Mouse (Mus musculus): ENCODE data around the gene Mgarp.
"Not testable (repeated sequence)": the region's sequence is repeated elsewhere in the genome, so short reads cannot be mapped to it uniquely, and the experiment has no call there.

Gene Mgarp

DNA sequence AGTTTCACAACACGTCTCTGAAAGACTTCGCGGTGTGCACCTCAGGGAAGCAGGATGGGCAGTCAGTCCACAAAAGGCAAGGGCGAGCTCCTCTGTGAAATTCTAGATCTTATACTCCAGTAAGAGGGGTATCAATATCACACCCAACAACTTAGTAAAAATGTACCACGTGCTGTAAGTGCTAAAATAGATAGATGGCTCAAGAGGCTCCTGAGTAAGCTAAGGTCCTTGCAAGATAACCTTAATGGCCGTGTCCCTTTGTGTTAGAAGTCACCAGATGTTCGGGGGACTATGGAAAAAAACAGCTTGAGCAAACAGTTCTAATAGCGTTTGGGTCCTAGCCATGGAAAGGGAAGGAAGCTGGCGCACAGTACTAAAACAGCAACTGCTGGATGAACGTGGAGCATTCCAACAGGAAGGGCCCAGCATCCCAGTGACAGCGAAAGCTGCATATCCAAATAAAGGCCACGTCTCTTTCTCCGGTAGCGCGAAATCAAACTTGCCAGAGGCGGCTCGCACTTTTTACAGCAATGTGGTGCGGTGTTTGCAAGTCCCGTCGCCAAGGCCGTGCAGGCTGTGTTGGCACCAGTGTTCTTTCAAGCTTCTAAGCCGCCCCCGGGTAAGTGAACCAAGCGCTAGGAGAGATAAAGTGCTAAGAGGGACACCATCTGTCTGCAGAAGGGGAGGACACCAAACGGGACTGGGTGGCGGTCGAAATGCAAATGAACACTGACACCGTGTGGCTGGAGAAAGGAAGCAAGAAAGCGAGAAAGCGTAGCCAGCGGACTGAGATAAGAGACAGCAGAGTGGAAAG, 31.6 kb downstream of the Mgarp start:
- DNase-seq: peak; percentile 52

DNA sequence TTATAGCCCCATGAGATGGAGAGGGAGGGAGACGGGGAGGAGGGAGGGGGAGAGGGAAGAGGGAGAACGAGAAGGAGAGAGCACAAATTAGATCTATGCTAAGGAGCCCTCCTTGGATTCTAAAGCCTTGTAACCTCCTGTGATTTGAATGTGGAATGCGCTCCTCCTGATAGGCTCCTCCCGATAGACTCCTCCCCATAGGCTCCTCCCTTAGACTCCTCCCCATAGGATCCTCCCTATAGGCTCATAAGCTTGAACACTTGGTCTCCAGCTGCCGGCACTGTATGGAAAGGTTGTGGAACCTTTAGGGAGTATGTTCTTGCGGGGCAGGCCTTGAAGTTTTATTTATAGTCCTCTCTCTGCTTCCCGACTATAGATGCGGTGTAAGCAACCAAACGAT, 35.5 kb downstream of the Mgarp start:
- DNase-seq: no peak

GRCm38 (mm10) chr3:51359558-51360307, 36.8 kb downstream of the Mgarp start:
- no peak for DNase-seq

DNA sequence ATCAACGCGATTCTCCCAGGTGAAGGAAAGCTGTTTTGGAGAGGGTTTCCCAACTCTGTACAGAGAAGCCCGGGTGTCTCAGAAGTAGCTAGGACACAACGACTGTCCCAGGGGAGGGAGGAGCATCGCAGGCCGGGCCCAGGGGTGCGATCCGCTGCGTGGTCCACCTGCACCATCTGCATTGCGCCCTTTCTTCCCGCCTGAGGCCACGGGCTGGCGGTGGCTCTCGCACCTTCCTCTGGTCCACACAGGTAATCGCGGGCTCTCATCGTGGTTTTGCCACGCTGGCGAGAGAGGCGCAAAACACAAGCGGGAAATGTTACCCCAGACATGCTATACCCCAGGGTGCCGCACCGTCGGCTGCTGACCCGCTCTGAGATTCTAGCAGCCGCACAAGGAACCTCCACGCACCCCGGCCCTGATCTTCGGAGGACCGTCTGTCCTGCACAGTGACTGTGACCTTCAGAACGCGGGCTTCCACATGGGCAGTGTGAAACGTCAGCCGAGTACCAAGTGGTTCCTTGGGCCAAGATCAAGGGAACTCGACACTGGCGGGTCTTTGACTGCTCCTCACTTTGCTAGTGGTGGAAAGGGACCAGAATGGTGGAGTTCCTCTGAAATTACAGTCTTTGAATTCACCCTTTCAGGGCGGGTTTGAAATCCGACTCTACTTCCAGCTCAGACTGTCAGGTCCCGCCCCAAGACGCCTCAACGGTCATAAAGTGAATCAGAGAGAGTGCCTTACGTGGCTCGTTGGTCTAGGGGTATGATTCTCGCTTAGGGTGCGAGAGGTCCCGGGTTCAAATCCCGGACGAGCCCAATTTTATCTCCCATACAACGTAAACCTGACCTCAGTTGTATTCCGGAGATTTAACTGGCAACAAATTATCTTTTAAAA, 37.6 kb downstream of the Mgarp start:
- DNase-seq: peak; percentile 33

DNA sequence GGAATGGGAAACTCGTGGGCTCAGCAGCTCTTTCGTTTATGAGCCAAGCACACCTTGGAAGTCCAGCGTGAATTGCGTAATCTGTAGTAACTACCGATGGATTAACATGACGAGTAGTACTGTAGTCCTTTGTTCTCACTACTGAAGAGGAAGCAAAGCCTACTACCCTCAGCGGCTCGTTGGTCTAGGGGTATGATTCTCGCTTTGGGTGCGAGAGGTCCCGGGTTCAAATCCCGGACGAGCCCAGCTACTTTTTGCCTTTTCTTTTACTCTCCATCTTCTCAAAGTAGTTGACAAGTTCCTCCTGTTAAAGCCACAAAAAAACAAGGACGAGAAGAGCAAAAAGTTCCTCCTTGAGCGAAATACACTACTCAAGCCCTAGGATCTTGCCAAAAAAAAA, 38.4 kb downstream of the Mgarp start:
- peak; percentile 36 for DNase-seq

DNA sequence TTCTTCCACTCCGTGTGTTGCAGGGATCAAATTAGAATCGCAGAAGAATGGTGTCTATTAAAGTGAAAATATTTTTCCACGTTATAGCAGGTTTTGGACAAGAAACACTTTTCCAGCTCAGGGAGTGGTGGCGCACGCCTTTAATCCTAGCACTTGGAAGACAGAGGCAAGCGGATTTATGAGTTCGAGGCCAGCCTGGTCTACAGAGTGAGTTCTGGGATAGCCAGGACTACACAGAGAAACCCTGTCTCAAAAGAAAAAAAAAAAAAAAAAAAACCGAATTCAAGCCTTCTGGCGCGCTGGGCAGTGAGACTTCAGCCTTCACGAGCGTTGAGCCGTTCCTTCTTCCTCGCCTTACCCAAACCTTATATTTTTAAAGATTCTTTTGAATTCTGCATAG, 38.9 kb downstream of the Mgarp start:
- DNase-seq: no peak

DNA sequence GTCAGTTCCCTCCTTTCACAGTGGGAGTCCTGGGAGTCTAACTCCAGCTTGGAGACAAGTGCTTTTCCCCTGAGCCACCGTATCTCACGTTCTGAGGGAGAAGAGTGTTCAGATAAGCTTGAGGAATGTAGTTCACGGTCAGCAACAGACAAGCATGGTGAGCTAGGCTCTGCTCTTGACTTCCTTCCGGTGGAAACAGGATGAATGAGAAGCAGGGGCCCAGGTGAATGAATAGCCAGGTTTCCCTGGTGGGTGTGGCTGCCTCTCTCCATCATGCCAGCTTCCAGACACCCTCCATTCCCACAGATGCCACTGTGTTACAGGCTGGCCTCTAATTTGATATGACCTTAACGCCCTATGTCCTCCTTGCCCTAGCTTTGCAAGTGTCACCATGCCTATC, 39.5 kb downstream of the Mgarp start:
- no peak for DNase-seq

GRCm38 (mm10) chr3:51354956-51355355, 41.6 kb downstream of the Mgarp start:
- DNase-seq: not testable (repeated sequence)

- no peak for DNase-seq
These were observed 42.5 kb downstream of the Mgarp start for GRCm38 (mm10) chr3:51354034-51354427.

DNA sequence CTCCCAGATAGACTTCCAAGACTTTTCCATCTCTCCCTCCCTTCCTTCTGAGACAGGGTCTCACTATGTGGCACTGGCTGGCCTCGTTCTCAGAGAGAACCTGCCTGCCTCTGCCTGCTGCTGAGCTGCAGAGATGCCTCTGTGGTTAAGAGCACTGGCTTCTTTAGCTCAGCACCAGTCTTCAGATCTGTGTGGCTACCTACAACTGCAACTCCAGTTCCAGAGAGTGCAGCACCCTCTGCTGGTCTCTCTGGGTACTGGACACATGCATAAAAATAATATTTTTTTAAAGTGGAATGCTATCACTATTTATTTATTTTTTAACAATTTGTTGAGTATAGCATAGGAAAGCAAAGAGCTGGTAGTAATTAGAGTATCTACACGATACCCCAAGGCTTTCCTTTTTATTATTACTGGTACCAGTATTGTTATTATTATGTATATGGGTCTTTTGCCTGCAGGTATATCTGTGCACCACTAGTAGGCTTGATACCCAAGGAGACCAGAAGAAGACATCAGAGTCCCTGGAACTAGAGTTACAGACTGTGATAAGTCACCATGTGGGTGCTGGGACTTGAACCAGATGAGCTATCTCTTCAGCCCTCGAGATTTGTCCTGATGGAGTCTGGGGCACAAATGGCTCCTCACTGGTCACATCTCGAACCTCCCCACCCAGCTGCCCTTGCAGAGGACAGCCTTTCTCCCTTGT, 43.1 kb downstream of the Mgarp start:
- DNase-seq: no peak

DNA sequence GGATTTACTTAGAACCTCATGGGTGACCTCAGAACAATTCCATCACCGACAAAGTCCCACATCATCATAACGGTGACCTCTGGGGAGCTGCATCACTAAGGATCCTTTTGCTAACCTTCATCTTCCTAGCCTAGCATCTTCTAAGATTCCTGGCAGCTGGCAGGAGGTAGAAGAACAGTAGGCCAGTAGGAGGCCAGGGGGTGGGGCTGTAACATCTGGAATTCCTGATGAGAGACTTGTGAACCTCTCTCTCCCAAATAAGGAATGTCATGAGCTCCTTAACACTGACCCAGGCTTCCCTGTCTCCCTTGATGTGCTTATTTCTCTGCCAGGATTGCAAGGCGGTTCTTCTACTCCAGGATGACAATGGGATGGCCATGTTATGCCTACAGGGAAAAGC, 45.7 kb downstream of the Mgarp start:
- DNase-seq: no peak

DNA sequence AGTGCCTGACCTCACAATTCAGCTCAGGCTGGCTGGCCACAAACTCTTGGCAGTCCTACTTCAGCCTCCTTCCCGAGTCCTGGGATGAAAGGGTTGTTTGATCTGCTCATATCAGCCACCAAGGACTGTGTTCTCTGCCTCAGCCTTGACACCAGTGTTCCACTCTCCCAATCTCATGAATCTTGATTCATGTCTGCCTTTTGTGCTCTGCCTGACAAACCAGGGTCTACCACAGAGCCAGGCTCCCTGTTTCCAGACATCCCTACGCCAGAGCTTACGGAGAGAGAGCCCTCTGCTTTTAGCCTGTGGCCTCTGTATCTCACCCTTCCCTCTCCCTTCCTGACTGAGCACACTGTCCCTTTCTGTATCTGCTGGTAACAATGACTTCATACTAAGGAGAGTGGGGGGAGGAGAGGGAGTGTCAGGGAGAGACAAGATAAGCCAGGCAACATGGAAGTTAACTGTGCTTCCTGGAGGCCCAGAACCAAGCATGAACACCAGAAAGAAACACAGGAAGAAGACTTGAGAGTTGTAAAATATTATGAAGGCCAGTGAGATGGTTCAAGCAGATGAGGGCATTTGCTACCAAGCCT, 47.8 kb downstream of the Mgarp start:
- DNase-seq: no peak

DNA sequence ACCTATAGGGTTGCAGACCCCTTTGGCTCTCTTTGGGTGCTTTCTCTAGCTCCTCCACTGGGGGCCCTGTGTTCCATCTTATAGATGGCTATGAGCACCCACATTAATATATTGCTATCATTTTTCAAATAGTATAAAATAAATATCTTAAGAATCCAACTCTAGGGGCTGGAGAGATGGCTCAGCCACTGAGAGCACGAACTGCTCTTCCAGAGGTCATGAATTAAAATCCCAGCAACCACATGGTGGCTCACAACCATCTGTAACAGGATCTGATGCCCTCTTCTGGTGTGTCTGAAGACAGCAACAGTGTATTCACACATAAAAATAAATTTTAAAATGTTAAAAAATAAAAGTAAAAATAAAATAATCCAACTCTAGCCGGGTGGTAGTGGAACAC, 51.5 kb downstream of the Mgarp start:
- DNase-seq: not testable (repeated sequence)

DNA sequence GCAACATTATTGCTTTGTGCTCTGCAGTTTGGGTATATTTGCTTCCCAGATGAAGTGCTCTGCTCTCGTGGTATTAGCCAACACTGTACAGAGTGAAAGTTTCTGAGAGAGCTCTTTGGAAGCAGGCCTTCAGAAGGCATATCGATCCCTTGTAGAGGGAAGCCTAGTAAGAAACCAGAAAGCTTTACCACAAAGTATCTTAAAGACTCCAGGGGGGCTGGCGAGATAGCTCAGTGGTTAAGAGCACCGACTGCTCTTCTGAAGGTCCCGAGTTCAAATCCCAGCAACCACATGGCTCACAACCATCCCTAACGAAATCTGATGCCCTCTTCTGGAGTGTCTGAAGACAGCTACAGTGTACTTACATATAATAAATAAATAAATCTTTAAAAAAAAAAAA, 52.4 kb downstream of the Mgarp start:
- not testable (repeated sequence) for DNase-seq

DNA sequence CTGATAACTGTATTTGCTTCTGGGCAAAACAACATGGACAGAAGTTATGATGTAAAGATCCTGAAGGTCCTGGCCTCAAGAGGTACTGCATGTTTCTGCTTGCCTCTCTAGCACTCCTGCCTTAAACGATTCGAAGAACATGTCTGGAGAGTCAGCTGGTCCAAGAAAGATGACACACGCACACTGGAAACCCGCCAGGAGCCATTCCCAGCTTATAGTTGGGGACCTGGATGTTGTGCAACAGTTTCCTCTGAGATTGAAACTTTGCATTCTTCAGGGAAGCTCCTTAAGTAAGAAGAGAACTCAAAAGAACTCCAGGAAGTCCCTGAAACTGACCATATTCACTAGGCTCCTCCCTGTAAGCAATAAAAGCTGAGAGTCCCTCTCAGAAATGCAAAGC, 53.3 kb downstream of the Mgarp start:
- no peak for DNase-seq

GRCm38 (mm10) chr3:51342152-51342551, 54.4 kb downstream of the Mgarp start:
- no peak for DNase-seq

GRCm38 (mm10) chr3:51341268-51342081, 55.1 kb downstream of the Mgarp start:
- peak; percentile 80 for DNase-seq

- peak; percentile 85 for DNase-seq
These were observed 55.8 kb downstream of the Mgarp start, which contains the start of gene Elf2 for GRCm38 (mm10) chr3:51340552-51341267. Gene Elf2 (minus strand): TSS chr3:51340663.

DNA sequence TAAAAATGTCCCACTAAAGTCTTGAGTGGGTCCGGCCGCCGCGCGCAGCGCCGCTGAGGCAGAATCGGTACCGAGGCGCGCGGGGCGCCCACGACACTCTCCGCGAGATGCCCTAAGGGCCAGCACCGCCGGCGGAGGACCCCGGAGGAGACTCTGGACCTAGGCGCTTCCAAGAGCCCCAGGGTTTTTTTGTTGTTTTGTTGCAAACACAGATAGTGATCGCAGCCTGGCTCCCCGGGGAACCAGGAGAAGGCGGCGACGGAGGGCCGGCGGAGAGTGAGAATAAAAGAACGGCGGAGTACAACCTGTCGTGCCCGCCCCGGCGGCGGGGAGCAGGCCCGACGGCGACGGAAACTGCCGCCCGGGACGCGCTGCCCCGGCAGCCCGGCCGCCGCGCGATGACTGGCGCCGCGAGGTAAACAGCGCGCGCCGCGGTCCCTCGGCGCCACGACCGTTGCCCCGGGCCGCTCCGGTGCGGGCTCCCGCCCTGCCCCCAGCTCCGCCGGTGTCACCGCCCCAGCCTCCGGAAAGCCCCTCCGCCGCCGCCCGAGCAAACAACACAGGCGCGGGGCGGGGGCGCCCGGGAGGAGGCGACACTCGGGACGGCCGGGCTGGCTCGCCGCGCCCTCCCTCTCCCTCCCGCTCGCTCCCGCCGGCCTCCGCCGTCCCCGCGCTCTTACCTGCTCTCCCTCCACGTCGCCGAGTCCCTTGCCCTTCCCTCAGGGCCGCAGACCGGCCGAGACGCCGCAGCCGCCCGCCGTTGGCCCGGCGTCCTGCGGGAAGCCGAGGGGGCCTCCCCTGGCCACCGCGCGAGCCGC, 56.6 kb downstream of the Mgarp start:
- peak; percentile 58 for DNase-seq

DNA sequence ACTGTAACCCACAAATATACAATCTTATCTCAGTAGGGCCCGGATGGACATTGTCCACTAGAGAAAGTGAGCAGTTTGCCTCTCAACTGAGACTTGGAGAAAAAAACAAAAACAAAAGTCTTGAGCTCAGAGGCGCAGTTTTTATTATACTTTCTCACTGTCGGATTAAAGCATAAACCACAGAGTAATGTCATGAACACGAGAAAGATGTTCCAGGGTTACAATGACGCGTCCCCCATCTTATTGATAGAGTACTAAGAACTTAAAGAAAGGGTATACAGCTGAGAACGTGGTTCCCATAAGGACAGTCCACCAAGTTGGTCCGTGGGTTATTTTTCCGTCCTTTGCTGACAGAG, 57.2 kb downstream of the Mgarp start:
- no peak for DNase-seq
